Mouse (Mus musculus): ENCODE measurements around the gene Gclc.

Gclc gene

DNA sequence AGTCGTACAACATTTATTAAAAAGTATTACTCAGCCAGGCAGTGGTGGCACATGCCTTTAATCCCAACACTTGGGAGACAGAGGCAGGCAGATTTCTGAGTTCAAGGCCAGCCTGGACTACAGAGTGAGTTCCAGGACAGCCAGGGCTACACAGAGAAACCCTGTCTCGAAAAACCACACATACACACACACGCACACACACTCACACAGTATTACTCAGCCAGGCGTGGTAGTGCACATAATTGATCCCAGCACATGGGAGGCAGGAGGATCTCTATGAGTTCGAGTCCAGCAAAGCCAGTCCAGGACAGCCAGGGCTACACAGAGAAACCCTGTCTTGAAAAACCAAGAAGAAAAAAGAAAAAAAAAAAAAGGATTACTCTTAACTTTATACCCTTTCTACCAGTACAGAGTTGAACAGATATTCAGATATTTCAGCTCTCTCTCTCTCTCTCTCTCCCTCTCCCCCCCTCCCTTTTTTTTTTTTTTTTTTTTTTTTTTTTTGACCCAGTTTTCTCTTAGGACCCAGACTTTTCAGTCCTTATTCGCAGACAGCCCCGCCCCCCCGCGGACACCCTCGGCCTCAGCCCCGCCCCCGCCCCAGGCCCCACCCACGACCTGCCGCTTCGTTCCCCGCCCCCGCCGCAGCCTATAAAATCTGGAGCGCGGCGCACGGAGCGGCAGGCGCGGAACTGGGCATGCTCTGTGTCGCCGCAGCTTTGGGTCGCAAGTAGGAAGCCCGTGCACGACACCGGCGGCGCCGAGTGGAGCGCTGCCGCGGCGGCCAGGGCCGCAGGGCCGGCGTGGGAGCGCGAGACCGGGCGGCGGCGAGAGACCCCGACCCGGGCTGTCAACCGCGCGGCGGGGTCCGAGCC lies at the start of gene Gclc:
TSS of gene Gclc (plus strand) at position 683 of the 875 bp plus-strand sequence.
- DNase-seq (ENCODE audit: low spot score in 2 of 2), result peak; percentile 83 to 85

DNA sequence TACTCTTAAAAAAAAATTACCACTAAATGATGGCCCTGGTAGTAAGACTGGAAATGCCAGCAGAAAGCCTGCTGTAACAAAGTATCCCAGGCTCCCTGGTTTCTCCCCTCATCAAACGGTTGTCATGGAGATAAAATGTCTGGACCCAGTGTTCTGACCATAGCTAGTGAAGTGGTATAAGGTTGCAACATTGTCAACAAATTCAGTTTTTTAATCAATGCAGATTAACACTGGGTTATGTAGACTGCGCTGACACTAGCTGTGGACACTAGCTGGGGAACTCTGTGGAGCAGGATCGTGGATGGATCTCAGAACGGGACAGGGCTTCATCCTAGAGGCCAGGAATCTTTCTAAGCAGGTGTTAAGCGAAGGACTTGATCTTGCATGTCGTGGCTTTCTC lies 47.8 kb upstream of the Gclc start:
- DNase-seq (ENCODE audit: low spot score in 2 of 2), result no peak

DNA sequence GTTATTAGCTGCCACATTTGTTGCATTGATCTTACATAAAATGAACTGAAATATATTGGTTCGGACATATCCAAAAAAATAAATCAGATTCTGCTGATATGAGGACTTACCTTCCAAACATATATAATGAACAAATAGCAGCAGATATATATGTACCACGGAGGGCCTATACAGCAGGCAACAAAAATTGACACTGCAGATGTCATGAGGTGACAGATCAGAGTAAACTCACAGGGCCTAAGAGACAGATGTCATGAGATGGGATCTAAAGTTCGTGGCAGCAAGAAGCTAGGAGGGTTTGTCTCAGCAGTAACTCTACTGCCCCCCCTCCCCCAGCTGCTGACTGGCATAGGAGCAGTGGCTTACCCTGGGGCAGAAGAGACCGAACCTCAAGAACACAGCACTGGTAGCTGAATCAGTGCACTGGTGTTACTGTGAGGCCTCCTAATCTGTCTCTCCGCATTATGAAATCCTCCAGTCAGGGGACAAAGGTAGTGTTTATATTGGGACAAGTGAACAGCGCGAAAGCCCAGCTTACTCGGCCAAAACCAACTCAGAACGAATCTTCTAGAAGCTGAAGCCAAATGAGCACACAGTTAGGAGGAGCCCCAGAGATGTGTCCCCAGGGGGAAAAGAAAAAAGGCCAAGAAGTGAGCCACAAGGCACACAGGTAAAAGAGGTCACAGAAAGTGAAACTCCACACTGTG lies 46.7 kb upstream of the Gclc start:
- DNase-seq (ENCODE audit: low spot score in 2 of 2), result no peak

DNA sequence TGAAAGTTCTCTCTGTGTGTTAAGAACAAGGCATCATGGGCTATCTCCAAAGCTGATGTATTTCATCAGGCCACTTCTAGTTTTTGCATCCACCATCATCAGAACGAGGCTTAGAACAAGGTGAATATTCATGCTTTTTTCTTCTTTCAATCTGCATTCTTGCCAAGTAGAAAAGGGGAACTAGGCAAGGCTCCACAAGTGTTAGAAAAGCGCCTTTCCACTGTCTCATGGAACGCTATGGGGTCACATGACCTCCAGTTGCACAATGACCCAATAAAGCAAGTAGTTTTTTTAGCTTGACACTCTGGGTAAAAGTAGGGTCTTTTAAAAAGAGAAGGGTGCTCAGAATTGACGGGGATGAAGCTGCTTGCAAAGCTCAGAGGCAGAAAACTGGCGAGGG lies 45.4 kb upstream of the Gclc start:
- no peak for DNase-seq (ENCODE audit: low spot score in 2 of 2)

GRCm38 (mm10) chr9:77711021-77711569 lies 43.2 kb upstream of the Gclc start:
- DNase-seq (ENCODE audit: low spot score in 2 of 2), result no peak

DNA sequence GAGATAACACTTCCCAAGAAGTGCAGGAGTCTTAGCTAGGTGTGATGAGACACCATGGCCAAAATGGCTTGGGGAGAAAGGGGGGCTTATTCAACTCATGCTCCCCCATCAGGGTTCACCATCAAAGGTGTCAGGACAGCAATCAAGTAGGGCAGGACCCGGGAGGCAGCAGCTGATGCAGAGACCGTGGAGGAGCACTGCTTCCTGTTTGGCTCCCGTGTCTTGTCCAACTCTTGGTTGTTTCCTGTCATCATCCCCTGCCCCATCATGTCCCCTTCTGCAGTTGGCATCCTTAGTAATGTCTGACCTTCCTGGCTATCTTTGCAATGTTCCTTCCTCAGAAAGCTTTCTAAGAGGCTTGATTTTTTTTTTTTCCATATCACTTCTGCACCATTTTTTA lies 41.5 kb upstream of the Gclc start:
- no peak for DNase-seq (ENCODE audit: low spot score in 2 of 2)

DNA sequence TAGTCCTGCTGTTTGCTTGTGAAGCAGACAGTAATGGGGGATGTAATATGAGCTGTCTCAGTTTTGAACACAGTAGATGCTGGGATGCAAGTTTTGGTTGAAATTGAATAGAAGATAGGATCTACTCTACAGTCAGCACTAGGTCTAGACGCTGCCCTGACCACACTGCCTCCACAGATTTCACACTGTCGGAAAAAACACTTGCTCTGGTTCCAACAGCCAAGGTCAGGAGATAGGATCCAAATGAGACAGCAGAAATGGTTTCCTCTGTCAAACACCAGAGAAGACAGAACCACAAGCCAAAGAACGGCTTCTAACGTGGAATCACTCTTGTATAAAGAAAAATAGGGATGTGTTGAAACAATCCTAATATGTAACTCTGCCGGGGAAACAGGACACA lies 41.0 kb upstream of the Gclc start:
- no peak for DNase-seq (ENCODE audit: low spot score in 2 of 2)

DNA sequence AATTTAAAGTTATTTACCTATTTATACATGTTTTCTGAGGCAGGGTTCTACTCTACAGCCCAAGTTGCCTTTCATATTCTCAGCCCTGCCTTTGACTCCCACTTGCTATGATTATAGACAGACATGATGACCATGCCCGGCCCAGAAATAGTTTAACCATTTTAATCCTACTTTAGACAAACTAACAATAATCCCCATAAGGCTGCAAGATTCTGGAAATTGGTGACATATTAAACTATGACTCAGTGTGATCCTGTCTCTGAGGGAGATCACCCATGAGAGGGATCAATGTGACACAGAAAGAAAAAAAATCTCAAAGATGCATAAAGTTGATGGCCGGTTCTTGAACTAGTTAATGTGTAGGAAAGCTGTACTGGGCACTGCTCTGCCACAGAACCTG lies 39.1 kb upstream of the Gclc start:
- no peak for DNase-seq (ENCODE audit: low spot score in 2 of 2)

GRCm38 (mm10) chr9:77716009-77716408 lies 38.3 kb upstream of the Gclc start:
- DNase-seq (ENCODE audit: low spot score in 2 of 2), result no peak

GRCm38 (mm10) chr9:77717831-77718435 lies 36.4 kb upstream of the Gclc start:
- no peak for DNase-seq (ENCODE audit: low spot score in 2 of 2)

DNA sequence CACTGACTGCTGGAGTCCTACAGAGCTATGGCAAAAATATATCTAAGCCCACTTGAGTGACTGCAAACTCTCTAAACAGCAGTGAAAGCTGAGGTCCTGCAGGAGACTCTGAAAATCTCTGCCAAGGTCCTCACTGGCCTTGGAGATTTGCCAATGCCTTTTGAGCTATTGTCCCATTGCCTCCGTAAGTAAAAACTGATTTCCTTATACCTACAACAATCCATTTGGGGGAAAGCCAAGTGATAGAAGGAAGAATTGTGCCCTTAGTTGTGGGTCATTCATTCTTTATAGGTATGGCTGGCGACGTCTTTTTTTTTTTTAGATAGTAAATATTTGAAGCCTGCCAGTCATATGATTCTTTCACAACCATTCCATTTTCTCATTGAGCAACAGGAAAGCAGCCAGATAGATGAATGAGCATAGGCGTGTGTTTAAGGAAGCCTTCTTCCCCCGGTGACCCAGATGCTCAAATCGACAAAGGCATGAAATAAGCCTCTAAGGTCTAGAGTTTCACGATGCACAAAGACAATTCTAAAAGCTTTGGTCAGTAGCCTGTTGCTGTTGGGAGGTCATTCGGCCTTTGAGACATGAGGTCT lies 35.4 kb upstream of the Gclc start:
- no peak for DNase-seq (ENCODE audit: low spot score in 2 of 2)

DNA sequence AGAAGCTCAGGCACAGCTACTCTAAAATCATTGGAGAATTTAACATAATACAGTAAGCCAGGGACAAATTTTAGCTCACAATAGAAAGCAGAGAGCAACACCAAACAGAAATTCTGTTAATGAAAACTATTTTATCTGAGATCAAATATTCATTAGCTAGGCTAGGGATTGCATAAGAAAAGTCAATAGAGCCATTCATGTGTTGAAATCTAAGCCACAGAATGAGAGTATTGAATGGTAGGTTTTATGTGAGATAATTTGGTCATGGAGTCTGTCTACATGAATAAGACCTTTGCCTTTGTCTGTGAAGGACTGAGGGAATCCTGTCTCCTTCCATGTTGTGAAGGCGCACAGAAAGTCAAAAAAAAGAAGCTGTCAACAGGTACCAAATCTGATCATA lies 34.7 kb upstream of the Gclc start:
- DNase-seq (ENCODE audit: low spot score in 2 of 2), result no peak

GRCm38 (mm10) chr9:77722381-77722780 lies 32.0 kb upstream of the Gclc start:
- DNase-seq (ENCODE audit: low spot score in 2 of 2), result no peak

- no peak for DNase-seq (ENCODE audit: low spot score in 2 of 2)
These were observed 30.1 kb upstream of the Gclc start for GRCm38 (mm10) chr9:77724216-77724615.

DNA sequence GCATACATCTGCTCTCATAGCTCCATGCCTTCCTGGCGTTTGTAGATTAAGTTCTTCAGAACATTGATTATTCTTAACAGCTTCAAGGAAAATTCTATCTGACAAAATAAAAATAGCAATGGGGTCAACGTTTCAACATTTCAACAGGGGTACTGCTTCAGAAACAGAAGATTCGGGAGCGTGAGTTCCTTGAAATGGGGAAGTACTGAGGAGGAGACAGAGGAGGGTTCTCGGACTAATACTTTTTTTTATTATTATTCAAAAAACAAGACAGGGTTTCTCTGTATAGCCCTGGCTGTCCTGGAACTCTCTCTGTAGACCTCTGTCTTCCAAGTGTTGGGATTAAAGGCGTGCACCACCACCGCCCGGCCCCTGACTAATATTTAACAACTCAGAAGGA lies 28.9 kb upstream of the Gclc start:
- DNase-seq (ENCODE audit: low spot score in 2 of 2), result no peak

DNA sequence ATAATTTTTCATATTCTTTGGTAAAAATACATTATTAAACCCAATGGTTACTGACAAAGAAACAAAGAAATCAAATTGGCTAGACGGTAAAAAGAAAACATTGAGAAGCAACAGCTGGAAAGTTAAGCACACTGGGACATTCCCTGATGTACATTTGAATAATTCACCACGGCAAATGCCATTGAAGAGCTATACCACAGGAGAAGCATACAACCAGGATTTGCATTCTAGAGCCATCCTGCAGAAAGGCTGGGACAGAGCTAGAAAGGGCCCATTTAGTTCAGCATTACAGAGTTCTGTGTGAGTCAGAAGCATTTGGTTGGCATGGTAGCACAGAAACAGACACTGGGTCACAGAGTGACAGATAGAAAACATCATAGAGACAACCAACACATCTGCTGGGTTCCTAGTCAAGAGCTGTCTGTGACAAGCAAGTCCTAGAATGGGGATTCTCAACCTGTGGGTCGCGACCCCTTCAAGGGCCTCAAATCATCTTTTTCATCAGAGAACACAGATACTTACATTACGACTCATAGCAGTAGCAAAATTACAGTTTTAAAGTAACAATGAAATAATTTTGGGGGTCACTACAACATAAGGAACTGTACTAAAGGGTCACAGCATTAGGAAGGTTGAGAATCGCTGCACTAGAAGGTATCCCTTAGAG lies 28.2 kb upstream of the Gclc start:
- DNase-seq (ENCODE audit: low spot score in 2 of 2), result no peak

DNA sequence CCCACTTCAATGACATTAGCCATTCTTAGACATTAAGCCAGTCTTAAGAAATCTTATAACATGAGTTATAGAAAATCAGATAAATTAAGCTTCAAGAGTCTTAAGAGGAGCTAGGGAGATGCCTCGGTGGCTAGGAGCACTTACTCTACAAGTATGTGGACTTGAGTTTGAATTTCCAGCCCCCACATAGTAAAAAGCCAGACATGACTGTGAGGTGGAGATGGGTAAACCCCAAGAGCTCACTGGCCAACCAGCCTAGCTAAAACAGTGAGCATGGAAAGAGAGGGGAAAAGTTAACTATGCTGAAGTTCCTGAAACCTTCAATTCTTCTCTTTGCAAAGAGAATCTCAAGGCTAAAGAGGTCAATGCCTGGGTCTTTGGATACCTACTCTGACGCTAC lies 27.3 kb upstream of the Gclc start:
- no peak for DNase-seq (ENCODE audit: low spot score in 2 of 2)

GRCm38 (mm10) chr9:77732067-77732466 lies 22.3 kb upstream of the Gclc start:
- DNase-seq (ENCODE audit: low spot score in 2 of 2), result no peak

DNA sequence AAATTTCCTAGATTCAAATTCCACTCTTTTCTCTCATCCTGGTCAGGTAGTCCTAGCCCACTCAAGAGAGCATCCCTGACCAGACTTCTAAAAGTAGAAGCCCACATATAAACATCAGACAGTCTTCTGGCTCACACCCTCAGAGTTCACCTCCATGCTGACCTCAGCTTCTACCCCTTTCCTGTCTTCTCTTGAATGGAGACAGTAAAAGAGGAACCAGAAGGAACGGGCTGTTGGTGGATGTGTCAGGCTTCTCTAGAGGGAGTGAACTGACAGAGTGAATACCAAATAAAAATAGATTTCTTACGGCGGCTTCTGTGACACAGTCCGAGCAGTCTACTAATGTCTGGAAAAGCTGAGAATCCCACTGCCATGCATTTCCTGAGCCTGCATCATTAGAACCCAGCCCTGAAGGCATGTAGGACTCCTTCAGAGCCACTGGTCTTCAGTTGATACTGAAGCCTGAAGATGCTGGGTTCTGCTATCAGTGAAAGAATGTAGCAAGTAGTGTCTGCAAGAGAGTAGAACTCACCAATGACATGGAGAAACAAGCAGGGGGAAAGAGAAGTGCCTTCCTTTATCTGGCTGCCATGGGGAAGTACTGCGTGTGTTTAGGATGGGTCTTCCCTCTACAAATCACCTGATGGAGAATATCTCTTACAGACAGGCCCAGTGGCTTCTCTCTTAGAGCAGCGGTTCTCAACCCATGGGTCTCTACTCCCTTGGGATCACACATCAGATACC lies 16.9 kb upstream of the Gclc start:
- no peak for DNase-seq (ENCODE audit: low spot score in 2 of 2)

GRCm38 (mm10) chr9:77741452-77741851 lies 12.9 kb upstream of the Gclc start:
- DNase-seq (ENCODE audit: low spot score in 2 of 2), result no peak

DNA sequence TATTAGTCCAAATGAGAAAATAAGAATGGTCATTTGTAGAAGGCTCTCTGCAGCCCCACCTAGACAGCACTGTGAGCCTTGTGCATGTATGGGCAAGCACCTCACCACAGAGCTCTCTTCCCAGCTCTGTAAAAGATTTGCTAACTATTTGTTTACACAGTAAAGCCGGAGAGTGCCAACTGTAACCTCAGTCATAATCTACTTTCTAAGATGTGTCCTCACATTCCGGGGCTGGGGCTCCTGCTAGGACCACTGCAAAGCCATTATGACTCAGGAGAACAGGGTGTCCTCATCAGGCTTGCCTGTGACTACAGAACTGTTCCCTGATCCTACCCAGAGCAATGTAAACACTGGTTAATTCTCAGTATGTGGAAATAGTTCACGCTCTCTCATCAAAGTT lies 9.5 kb upstream of the Gclc start:
- no peak for DNase-seq (ENCODE audit: low spot score in 2 of 2)

Data from right cerebral cortex, postnatal 36 days (tissue).